Mouse (Mus musculus): ENCODE measurements around the gene Fam171a1. TPM values are rescaled to one million over a fixed set of nuclear protein-coding genes. Genes with fewer than 3 reads are reported as not detected.
"Not testable (repeated sequence)": the region's sequence is repeated elsewhere in the genome, so short reads cannot be mapped to it uniquely, and the experiment has no call there.

The Fam171a1 gene
- 10 to 100 TPM; 68.2 to 69.2 TPM for total RNA-seq (2021)

DNA sequence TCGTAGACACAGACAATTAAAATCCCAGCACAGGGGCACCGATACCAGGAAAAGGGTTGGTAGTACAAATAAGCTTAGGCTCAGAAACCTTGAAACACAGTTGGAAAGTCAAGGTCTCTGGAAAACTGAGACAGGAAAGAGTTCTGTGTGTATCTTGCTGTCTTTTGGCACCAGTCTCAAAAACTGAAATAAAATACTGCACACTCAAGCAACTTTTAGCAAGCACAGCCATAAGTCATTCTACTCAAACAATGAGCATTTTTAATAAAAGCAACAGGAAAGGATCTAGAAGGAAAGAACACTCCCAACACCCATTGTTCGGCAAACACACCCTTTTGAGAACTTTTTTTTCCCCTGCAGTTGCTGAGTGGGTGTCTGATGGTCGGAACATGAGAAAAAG lies at the start of gene Fam171a1:
TSS of gene Fam171a1 (plus strand) at position 359 of the 400 bp plus-strand sequence.
- DNase-seq (ENCODE audit: extremely low spot score in 1 of 2, low spot score in 1 of 2): no peak

DNA sequence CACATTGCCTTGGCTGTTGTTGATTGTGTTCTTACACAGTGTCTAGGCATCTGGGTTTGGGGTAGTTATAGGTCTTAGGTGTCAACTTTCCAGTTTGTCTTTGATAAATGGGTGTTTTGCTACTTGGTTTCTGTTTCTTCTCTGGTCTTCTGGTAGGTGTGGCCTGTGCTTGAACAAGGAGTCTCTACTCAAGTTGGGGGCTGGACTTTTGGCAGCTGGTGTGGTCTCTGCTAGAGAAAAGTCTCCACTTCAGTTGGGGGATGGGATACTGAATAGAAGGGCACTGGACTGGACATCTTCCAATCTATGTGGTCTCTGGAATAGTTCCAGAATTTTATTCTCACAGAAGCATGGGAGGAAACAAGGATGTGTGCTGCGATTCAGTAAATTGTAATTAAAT lies 44.9 kb upstream of the Fam171a1 start:
- DNase-seq (ENCODE audit: extremely low spot score in 1 of 2, low spot score in 1 of 2): no peak

- not testable (repeated sequence) for DNase-seq (ENCODE audit: extremely low spot score in 1 of 2, low spot score in 1 of 2)
These were observed 25.7 kb upstream of the Fam171a1 start for GRCm38 (mm10) chr2:3088361-3088760.

DNA sequence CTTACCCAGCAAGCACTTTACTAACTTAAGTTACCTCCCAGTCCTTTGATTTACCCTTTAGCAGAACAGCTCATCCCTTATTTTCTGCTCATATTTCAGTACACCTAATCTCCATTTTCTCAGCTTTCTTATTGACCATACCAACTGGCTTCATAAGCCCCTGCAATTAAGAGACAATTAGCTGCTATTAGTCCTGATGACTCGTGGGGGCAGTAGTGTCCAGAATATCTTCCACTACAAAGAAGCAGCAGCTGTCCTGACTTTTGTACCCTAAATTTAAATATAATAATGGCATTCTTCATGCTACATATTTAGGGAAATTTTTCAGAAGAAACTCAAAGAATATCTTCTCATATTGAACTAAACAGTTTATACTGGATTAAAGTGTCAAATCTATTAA lies 24.8 kb upstream of the Fam171a1 start:
- no peak for DNase-seq (ENCODE audit: extremely low spot score in 1 of 2, low spot score in 1 of 2)

DNA sequence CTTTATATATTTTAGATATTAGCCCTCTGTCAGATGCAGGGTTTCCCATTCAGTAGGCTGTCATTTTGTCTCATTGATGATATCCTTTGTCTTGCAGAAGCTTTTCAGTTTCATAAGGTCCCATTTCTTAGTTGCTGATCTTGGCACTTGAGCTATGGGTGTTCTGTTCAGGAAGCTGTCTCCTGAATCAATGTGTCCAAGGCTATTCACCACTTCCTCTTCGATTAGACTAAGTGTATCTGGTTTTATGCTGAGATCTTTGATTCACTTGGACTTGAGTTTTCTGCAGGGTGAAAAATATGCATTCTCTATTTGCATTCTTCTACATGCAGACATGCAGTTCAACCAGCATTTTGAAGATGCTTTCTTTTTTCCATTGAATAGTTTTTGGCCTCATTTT lies 17.9 kb upstream of the Fam171a1 start:
- no peak for DNase-seq (ENCODE audit: extremely low spot score in 1 of 2, low spot score in 1 of 2)

DNA sequence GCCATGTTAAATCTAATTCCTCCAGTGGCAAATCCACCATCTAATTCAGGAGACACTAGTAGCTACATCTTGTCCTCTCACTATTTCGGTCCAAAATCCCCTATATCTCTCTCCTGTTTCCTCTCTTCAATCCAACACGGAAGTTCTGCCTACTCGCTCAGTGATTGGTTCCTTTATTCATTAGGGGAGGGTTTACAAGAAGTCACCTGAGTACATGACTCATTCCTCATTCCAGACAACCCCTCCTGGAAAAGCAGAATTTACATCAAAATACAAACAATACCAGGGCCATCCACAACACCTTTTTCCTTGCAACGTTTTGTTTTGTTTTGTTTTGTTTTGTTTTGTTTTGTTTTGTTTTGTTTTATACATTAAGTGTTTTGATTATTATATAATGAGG lies 14.1 kb upstream of the Fam171a1 start:
- no peak for DNase-seq (ENCODE audit: extremely low spot score in 1 of 2, low spot score in 1 of 2)

DNA sequence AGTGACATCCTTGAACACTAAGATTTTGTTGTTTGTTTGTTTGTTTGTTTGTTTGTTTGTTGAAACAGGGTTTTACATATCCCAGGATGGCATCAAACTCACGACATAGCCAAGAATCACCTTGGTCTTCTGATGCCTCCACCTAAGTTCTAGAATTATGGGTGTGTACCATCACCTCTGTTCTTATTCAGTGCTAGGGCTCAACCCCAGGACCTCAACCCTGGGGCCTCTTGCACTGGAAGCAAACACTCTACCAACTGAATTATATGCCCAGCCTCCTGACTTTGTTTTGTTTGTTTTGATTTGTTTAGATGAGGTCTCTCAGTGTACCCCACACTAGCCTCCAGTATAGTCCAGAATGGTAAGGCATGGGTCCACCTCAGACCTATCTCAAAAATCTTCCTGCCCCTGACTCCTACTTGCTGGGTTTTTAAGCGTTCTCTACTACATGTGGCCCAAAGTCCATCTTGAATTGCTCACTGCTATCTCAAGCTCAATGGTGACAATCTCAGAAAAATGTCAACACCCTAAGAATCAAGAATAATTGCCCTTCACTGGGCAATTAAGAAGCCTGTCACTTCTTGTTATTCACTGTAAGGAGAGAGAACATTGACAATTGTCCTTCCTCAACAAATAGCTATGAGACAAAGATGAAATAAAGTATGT lies 12.6 kb upstream of the Fam171a1 start:
- DNase-seq (ENCODE audit: extremely low spot score in 1 of 2, low spot score in 1 of 2): no peak

- no peak for DNase-seq (ENCODE audit: extremely low spot score in 1 of 2, low spot score in 1 of 2)
These were observed 11.7 kb upstream of the Fam171a1 start for GRCm38 (mm10) chr2:3102360-3102759.

- no peak for DNase-seq (ENCODE audit: extremely low spot score in 1 of 2, low spot score in 1 of 2)
These were observed 6.6 kb upstream of the Fam171a1 start for GRCm38 (mm10) chr2:3107471-3107870.

DNA sequence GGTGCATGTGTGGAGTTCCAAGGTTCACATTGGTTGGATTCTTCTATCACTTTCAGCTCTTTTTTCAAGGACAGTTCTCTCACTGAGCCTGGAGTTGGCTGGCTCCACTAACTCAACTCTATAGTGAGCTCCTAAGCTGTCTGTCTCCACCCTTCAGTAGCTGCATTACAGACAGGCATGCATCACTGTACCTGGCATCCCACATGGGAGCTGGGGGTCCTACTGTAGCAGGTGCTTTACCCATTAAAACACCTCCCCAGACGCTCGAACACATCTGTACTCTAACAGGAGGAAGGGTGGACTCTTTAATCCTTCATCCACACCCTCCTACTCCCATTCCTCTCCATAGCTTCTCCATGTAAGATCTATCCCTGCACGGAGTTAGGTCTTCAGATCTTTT lies 5.6 kb upstream of the Fam171a1 start:
- DNase-seq (ENCODE audit: extremely low spot score in 1 of 2, low spot score in 1 of 2): no peak

GRCm38 (mm10) chr2:3108834-3109233 lies 5.2 kb upstream of the Fam171a1 start:
- DNase-seq (ENCODE audit: extremely low spot score in 1 of 2, low spot score in 1 of 2): no peak

- no peak for DNase-seq (ENCODE audit: extremely low spot score in 1 of 2, low spot score in 1 of 2)
These were observed 3.8 kb downstream of the Fam171a1 start for GRCm38 (mm10) chr2:3117855-3118202.

- DNase-seq (ENCODE audit: extremely low spot score in 1 of 2, low spot score in 1 of 2): peak; percentile 92
These were observed 4.3 kb downstream of the Fam171a1 start for GRCm38 (mm10) chr2:3118203-3118941.

DNA sequence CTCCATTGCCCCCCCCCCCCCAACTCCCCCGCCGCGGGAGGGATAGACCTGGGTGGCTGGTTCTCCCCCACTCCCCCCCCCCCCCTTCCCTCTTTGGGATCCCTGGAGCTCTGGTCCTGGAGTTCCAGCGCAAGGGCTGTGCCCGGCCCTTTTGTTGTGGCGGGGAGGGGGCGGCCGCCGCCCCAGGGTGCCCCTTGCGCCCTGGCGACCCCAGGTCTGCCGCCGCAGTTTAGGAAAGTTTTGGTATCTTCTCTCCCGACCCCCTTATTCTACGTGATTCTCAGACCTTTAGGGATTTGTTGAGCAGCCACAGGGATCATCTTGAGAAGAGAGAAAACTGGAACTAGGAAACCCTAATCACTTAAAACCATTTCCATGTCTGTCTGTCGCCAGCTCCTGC lies 4.9 kb downstream of the Fam171a1 start:
- no peak for DNase-seq (ENCODE audit: extremely low spot score in 1 of 2, low spot score in 1 of 2)

DNA sequence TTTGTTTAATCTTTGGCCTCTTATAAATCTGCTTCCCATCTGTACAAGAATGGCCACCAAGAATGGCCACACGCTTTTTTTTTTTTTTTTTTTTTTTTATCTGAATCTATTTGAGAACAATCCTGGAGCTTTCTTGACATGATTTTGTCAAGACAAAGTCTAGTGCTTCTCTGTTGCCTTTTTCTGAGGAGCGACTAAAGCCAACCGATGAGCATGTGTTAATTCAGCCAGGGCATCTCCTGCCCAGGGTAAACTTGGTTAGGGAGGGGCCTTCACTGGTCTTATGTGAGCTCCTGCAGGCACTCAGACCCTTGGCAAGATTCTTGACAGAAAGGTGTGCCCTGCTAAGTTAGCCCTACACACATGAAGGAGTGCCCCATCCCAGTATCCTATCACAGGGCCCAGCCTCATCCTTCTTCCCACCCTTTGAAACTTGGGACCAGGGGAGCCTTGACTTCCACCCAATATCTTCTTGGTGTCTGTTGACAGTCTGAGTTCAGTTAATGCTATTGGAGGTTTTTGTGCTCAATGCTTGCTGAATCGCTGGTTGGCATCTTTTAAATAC lies 5.4 kb downstream of the Fam171a1 start:
- no peak for DNase-seq (ENCODE audit: extremely low spot score in 1 of 2, low spot score in 1 of 2)

GRCm38 (mm10) chr2:3122571-3122970 lies 8.5 kb downstream of the Fam171a1 start:
- DNase-seq (ENCODE audit: extremely low spot score in 1 of 2, low spot score in 1 of 2): no peak

DNA sequence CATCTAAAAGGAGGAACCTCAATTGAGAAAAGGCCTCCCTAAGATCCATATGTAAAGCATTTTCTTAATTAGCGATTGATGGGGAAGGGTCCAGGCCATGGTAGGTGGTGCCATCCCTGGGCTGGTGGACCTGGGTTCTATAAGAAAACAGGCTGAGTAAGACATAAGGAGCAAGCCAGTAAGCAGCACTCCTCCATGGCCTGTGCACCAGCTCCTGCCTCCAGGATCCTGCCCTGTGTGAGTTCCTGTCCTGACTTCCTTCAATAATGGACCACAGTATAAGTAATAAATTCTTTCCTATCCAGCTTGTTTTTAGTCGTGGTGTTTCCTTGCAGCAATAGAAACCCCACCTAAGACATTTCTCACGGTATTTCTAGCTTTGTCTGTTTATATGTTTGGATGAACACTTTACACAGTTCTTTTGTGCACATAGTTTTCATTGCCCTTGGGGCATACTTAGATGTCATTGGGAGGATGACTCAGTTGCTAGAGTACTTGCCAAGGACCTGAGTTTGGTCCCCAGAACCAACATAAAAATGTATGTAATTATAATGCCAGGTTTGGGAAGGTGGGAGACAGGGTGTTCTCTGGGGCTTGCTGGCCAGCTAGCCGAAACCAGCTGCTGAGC lies 13.3 kb downstream of the Fam171a1 start:
- DNase-seq (ENCODE audit: extremely low spot score in 1 of 2, low spot score in 1 of 2): no peak

- no peak for DNase-seq (ENCODE audit: extremely low spot score in 1 of 2, low spot score in 1 of 2)
These were observed 14.4 kb downstream of the Fam171a1 start for GRCm38 (mm10) chr2:3128344-3128871.

GRCm38 (mm10) chr2:3128910-3129309 lies 14.9 kb downstream of the Fam171a1 start:
- no peak for DNase-seq (ENCODE audit: extremely low spot score in 1 of 2, low spot score in 1 of 2)

DNA sequence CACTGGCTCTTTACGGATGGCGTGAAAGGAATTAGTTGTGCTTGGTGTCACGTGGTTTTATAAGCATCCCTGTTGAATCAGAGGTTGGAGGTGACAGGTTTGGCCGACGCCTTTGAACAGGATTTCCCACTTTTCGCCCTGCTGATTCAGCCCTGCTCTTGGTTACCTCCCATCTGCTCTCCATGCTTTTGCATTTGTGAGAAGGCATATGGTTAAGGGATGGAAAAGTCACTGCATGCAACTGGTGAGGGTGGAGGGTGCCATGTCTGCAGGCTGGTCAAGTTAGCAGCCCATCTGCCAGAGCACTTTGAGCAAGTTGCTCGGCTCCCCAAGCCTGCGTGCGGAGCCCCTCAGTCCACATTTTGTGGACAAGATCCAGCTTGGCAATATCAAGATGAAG lies 18.4 kb downstream of the Fam171a1 start:
- DNase-seq (ENCODE audit: extremely low spot score in 1 of 2, low spot score in 1 of 2): no peak

Data from layer of hippocampus, postnatal 25 days (tissue).